Mouse (Mus musculus) kidney, adult 11 months (tissue): ENCODE measurements at regions not wholly inside any gene's neighbourhood (a gene's known extent, or its start where the extent isn't known, plus 50 kb on each side); places are given as distances from the start of the nearest gene placed in this dataset.
"Not testable (repeated sequence)": the region's sequence is repeated elsewhere in the genome, so short reads cannot be mapped to it uniquely, and the experiment has no call there.

ENCODE experiments used
- DNase-seq: peaks from one replicate; pipeline ENCODE4 v3.0.0; 2022

DNA sequence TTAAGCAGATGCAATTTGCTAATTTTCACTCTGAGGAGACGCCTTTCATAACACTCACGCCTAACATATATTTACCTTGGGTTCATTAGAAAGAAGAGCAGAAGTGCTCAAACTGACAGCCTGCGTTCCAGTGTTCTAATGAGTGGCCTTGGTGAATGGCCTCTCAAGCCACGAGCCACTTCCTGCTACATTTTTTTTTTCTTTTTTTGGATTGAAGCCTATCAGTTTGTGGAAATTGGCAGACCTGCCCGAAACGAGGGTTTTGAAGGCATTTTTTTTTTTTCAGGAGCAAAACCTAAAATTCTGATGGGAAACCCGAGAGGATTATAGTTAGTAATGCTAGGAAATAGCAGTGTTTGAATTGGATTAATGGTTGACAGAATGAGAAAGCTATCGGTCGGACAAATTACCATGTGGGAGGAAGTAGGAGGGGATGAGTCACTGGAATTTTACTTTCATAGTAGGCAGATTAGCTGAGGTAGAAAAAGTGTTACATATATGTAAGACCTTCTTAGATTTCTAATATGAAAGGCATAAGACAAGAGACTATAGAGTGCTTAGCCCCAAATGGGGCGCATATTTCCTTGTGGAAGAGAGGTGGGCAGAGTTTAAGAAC lies 113.7 kb upstream of the Cwc22 start:
- no peak for DNase-seq

DNA sequence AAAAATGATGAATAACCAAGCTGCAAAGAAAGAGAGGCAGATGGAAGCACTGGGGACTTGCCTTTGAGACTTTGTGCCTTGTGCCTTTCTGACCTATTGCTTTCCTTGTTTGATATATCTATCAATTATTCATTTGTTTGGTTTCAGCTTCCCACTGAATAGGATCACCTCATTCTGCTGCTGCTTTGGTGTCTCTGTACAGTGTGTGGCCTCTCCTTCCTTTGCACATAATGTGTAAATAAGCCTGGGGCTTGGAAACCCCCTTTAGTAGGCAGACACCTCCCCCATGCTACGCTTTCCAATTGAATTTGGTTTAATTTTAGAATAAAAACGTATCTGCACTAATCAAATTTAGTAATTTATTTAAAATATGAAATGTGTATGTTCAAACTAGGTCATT lies 112.8 kb upstream of the Cwc22 start:
- no peak for DNase-seq

DNA sequence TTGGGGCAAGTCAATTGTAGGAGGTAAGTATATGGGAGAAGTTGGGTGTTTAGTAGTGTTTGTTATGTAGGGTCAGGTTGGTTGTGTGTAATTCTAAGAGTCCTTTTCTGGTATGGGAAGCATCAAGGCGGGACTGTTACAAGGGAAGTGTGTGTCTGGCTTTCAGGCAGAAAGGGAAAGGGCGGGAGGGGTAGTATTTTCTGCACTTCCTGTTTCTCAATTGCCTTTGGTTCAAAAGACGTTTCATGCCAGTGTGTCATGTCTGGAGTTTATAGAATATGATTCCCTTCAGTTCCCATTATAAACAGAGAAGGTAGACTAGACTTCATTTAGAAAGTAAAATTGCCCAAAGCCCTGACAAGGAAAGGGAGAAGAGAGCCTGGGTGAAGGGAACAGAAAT lies 107.7 kb upstream of the Cwc22 start:
- DNase-seq, result no peak

DNA sequence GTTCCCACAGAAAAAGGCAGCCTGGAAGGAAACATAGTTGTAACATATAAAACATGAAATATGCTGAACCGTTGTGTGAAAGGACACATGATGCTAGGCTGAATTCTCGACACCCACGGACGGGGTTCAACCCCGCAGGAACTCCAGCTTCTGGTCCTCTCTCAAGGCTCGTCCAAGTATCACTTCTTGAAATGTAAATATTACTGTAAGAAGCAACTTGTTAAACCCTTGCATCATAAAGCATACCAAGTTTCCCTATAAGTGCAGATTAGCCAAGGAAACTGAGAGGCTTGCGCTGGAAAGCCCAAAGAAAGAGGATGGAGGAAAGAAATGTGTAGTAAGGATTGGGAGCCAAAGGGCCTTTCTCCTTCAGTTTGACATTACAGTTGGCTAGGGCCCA lies 104.4 kb upstream of the Cwc22 start:
- no peak for DNase-seq

DNA sequence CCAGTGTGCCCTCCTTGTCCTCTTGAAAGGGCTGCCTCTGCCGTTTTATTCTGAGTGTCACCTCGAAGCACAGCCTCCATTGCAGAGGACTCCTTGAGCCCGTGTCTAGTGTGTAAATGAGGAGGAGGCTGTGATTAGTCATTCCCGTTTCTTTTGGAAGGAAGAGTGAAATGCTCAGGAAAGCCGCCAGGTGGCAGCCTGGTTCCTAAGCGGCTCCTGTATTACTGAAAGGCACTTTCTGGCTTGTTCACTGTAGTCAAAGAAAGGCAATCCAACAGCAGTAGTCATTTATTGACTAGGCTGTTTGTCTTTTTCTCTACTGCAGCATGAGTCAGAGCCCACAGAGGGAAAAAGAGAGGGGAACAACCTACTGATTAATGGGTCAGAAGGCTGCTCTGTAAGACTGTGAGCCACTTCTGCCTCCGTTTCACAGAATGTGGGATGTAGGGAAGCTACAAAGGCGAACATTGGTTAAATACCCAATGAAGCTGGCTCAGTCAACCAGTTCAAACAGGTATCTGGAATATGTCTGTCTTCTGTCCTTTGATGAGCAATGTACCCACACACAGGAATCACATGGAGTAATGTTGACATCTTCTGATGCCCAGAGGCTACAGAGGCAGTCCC lies 103.2 kb upstream of the Cwc22 start:
- DNase-seq, result peak; percentile 64

DNA sequence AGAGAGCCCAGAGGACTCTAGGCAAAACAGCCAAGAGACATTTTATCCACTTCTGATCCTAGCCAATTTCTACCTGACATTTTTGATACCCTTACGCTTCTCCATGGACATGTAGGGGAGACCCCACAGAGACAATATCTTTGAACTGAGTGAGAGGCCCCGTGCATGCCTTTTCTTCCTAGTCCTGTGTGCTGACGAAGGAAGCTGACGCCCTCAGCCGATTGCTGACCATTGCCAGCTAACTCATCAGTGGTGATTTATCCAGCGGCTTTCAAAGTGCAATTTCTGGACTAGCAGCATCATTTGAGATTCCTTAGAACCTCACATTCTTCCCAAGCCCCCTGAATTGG lies 102.5 kb upstream of the Cwc22 start:
- DNase-seq, result no peak

DNA sequence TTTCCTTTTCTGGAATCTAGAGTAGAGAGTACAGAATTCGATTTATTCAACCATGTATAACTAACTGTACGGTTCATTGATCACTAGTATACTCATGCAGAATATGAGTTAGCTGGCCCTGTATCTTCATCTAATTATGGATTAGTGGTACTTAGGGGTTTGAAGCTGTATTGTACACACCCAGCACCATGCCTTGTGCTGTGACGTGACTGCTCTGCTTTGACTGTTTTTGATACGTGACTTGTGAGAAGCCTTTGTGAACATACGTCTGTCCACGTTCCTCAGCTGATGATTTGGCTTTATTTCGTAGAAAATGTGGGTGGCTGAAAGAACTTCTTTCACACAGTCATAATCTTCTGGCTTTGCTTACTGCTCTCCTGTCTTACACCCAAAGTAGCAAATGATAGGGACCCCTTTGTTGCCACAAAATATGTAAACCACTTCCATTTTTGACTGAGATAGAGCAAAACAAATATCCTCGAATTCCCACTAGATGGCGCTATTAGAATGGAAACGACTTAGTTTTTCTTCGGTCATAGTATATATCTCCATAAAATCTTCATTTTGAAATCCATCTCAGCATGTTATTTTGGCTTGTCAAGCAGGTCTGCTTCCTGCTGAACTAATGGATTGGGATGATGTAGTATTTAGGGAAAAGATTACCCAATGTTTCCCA lies 102.0 kb upstream of the Cwc22 start:
- DNase-seq, result no peak

DNA sequence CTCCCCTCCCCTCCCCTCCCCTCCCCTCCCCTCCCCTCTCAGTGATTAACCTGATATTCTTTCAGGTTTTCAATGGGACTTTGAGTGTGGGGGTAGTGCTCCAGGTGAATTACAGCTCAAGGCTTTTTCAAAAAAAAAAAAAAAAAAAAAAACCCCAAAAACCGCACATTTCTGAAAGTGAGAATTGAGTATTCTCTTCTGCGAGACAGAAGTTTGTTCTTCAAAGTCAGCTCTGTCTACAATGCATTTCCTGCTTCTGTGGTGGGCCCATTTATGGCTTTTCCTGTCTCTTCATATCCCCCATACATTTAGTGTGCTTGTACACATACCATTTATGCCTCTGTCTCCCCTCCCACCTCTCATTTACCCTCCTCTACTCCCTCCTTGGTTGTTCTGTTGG lies 81.1 kb upstream of the Cwc22 start:
- no peak for DNase-seq

DNA sequence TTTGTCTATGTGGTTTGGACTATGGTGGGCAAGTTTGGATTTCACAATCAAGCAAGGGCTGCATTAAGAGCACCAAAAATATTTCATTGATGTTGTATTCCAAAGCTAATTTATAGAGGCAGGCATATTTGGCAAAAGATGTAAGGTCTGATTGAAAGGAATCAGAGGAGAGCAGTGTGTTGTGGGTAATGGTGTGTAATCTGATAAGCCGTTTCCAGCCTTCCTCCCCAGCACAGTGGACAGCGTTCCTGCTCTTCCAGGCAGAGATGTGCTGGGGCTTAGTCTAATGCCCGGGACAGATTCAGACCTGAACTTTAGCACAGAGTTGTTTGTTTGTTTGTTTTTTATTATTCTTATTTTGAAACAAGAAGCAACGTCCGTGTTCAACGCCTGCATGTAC lies 80.6 kb upstream of the Cwc22 start:
- no peak for DNase-seq

DNA sequence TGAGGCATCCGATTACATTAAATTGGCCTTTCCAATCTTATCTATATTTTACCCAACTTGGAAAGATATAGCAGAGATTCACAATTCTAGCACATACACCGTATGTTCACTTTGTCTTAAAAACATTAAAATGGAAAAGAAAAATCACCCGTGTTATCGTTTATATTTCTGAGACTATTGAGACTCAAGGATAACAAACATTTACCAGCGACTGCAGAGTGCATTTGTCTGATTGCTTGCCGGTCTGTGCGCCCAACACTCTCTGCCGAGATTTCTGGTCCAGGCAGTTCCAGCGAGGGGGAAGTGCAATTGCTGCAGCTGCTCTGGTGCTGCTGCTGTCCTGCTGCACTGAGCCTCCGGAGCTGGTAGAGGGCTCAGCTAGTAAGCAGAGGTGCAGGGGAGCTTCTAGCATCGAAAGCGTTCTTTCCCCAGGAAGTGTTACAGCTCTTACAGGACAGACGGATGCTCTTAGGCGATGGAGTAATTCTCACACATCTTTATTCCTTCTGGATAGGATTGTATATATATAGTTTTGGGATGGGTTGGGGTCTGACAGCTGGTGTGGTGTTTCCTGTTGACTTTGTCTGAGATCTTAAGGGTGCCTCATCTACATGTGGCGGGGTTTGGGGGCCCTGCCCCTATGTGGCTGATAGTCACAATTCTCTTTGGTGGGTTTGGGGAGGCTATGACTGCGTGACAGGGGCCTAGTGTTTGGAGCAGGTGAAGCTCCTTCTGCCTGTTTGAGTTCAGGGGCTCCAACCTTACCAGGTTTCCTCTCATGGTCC lies 79.7 kb upstream of the Cwc22 start:
- no peak for DNase-seq

DNA sequence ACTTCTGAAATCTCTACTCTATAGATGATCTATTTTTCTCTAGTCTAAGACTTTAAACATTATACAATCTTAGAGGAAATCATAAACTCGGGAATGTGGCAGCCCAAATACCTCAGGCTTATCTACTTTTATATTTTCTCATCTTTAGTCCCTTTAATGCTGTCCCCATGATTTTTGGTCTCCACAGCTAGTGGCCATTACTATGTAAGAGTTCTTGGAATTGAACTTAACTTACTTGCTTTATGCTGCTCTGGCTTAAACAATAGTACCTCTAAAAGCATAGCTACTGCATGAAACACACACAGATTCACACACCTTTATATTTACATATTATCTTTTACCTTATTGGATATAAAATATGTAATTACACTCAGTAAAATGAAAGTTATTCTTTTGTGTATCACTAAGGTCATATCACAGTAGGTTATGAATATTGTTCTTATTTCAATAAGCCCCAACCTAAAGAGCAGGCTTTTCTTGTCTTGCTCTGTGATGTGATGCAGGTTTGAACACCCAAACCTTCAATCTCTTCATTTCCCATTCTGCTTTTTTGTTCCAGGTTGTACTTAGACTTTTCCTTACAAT lies 78.9 kb upstream of the Cwc22 start:
- no peak for DNase-seq

DNA sequence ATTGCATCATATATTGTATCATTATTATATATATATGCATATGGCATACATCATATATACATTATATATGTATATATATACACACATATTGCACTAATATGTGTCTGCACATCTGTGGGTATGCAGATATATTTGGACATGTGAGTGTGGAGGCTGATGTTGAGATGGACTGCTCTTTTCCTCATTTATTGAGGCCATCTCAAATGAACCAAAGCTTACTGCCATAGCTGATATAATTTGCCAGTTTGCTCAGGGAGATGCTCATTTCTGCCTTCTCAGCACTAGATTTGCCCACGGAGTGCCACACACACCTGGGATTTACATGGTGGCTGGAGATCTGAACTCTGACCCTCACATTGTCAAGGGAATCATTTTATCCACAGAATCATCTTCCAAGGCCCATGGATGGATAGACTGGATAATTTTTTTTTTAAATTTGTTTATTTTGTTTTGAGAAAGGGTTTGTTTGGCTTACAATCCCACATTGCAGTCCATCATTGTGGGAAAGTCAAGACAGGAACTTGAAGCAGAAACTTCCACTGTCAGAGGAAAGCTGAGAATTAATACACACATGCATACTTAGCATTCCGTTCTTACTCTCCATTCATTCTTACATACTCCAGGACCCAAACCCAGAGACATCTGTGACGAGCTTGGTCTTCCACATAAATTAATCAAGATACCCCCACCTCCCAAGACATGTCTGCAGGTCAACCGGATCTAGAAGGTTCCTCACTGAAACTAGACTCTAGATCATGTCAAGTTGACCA lies 77.9 kb upstream of the Cwc22 start:
- DNase-seq, result no peak

DNA sequence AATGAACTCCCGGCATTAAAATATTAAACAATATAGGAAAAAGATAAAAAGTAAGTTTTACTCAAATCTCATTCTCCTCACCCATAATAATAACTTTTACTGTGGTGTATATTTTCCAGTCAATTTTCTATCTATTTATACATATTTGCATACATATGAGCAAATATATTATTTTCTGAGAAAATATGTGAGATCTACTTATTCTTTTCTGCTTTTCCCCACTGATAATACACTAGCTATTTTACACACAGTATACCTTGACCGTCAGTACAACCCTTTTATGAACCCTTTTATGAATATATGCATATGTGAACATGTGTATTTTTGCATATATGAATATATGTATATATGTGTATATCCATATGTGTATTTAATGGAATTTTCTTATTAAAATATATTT lies 77.2 kb upstream of the Cwc22 start:
- no peak for DNase-seq

DNA sequence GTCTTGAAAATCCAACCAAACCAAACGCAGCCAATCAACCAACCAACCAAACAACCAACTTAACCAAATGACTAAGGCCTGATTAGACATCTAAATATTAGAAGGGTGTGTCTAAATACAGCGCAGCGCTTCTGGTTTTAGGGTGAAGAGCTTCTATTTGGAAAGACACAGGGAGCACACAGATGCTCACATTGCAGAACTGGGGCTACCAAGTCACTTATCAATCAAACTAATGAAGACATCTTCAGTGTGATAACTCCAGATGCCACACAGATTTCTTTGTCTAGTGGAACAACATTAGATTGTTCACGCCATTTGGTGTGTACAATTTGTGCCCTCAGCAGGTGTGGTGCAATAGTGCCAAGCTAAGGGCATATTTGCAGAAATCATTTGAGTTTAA lies 76.6 kb upstream of the Cwc22 start:
- DNase-seq, result no peak

DNA sequence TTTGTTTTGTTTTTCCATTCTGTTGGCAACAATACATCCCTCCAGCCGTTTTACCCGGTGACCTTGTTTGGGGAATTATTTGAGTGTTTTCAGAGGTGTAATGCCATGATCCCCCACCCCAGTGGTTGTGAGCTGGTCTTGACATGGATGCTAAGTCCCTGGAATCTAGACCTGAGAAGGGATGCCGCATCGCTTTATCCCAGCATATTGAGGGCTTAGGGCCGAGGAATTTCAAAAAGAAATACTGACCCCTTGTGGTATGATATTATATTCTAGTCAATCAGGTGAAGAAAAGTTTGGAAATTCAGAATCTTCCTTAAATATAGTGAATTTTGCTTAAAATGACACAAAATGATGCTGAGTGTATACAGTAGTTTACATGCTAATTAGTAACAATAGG lies 75.7 kb upstream of the Cwc22 start:
- no peak for DNase-seq

DNA sequence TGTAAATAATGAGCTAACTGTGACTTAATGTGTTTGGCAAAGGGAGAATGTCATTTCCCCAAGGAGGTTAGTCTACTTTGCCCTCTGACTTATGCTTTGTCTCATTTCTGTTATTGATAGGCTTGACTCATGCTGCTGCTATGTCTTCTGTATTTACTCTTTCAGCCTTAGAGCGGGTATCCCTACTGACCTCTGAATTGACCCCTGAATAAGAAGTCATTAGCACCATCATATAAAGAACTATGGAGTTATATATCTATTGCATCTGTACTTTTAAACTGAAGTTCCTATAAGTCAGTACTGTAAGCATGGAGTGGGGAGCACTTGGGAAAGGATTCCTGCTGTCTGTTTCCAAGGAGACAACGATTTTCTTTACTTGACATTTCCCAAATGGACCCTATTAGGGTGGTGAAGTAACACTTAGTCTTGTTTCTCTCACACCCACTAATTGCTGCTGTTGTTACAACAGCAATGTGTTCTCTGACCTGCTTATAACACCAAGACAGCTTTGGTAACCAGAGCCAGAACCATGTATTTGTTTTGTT lies 75.3 kb upstream of the Cwc22 start:
- DNase-seq, result no peak

DNA sequence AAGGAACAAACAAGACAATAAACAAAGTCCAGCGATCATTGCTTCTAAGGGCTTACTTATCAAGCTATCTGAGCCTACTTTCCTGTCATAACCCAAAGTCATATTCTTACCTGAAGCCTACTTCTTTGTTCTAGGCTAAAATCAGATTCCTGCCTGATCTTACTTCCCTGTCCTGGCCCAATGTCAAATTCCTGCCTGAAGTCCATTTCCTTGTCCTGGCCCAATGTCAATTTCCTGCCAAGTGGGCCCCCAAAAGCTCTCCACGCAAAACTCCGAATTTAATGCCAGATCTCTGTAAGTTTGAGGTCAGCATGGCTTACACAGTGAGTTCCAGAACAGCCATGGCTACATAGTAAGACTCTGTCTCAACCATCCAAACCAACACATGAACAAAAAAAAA lies 74.3 kb upstream of the Cwc22 start:
- no peak for DNase-seq

DNA sequence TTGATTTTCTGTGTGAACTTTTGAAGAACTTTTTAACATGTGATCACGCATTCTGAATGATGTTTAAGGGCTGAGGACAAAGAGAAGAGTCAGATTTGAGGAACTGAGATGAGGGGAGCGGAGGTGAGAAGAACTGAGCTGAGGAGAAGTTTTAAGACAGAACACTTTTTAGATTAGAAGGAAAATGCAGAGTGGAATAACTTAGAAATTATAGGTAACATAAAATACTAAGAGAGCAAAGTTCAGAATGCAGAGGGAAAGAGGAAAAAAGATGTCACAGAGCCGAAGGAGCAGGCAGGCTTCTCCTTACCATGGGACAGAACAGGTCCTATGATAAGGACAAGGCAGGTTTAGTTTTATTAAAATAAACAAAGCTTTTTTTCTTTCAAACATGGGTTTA lies 73.7 kb upstream of the Cwc22 start:
- no peak for DNase-seq

DNA sequence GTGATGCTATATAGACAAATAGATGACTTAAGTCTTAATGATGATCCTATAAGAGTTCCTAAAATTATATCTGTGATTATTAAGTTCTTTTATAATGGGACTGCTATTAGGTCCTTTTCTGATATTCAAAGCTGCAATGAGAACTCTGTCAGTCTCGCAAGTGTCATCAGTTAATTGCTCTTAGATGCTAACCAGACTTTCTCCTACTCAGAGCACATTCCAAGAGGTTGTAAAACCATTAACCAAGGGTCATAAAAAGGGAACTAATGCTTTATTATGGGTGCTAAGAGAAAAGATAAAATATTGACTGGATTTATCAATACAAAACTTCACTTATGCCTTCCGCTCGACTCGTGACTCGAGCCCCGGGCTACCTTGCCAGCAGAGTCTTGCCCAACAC lies 66.3 kb upstream of the Cwc22 start:
- not testable (repeated sequence) for DNase-seq

DNA sequence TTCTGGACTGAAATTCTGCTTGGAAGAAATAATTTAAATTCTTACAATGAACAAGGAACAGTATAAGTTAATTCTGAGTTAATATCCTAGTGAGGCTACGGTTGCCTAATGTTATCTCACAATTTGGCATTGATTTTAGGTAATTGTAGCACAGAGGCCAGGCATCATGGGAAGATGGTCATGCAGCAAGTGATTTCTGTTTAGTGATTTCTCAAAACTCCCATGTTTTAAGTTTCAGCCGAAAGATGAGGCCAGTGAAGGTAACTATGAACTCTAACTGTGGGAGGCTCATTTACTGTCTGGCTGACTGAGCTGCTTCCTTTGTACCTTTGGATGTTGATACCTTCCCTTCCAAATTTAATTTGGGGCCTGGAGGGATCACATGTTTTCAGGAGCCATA lies 65.6 kb upstream of the Cwc22 start:
- DNase-seq, result no peak

DNA sequence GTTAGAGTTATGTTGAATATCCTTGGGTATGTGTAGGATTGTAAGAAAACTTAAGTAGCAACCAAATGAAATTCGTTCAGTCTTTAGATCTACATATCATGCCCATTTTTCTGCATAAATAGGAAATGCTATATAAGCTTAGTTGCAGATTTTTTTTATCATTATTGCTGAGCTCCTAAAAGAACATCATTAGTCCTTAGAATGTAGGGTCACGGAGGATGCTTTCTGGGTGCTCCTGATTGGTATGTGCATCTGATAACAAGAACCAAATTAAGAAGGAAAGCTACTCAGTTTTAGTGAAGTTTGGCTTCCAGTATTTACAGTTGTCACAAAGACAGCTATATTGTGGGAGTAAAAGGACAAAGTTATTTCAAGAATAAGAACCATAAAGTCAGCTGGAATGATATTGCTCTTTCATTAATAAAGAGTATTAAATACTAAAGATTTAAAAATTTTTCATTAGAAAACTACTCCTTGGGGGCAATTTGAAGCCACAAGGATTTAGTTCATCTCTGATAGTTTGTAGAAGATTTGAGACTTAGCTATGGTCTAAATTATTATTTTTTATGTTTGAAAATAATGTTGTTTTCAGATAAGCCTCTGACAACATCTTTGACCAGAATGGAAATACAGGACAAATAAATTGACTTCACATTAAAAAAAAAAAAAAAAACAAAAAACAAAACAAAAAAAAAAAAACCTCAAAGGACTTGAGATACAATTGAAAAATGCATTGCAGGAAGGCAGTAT lies 65.1 kb upstream of the Cwc22 start:
- DNase-seq, result no peak
